Mouse (Mus musculus) brain, adult 2 months (tissue): ENCODE measurements around the gene Smyd1.

Experiments used
- DNase-seq: peaks from one replicate; pipeline ENCODE4 v3.0.0; 2011; ENCODE audit warnings: low read depth, low spot score

Smyd1 gene

GRCm38 (mm10) chr6:71208691-71209090 is 113.3 kb downstream of the Smyd1 start:
- no peak for DNase-seq

- no peak for DNase-seq
Observed at GRCm38 (mm10) chr6:71204166-71204565, 117.9 kb downstream of the Smyd1 start.

- no peak for DNase-seq
Observed at GRCm38 (mm10) chr6:71203674-71204073, 118.4 kb downstream of the Smyd1 start.

GRCm38 (mm10) chr6:71201925-71202324 is 120.1 kb downstream of the Smyd1 start:
- no peak for DNase-seq

- DNase-seq = no peak
Observed at GRCm38 (mm10) chr6:71199612-71200011, 122.4 kb downstream of the Smyd1 start, which contains the start of gene Fabp1. TSS of gene Fabp1 (plus strand) at chr6:71199827.

- no peak for DNase-seq
Observed at GRCm38 (mm10) chr6:71197636-71198535, 124.1 kb downstream of the Smyd1 start.

GRCm38 (mm10) chr6:71196107-71196506 is 125.9 kb downstream of the Smyd1 start:
- no peak for DNase-seq

- no peak for DNase-seq
Observed at GRCm38 (mm10) chr6:71193151-71193740, 128.8 kb downstream of the Smyd1 start.

GRCm38 (mm10) chr6:71190501-71190900 is 131.5 kb downstream of the Smyd1 start:
- no peak for DNase-seq

- no peak for DNase-seq
Observed at GRCm38 (mm10) chr6:71189578-71189977, 132.5 kb downstream of the Smyd1 start.

GRCm38 (mm10) chr6:71184941-71185604 is 137.0 kb downstream of the Smyd1 start:
- no peak for DNase-seq

- DNase-seq = no peak
Observed at GRCm38 (mm10) chr6:71180596-71180995, 141.4 kb downstream of the Smyd1 start.

- no peak for DNase-seq
Observed at GRCm38 (mm10) chr6:71172812-71173580, 149.0 kb downstream of the Smyd1 start.

- DNase-seq = peak; percentile 79
Observed at GRCm38 (mm10) chr6:71166551-71167169, 155.4 kb downstream of the Smyd1 start.

- no peak for DNase-seq
Observed at GRCm38 (mm10) chr6:71164394-71164793, 157.6 kb downstream of the Smyd1 start.
